Mouse (Mus musculus): ENCODE data around the gene Shc1.

Gene Shc1

GRCm38 (mm10) chr3:89418170-89418860, at the start of gene Shc1, which contains the start of gene Cks1b:
TSS of gene Shc1 (plus strand) at chr3:89418443.
TSS of gene Cks1b (minus strand) at chr3:89418383.
- peak; percentile 95 to 97 for DNase-seq

GRCm38 (mm10) chr3:89373581-89374231, 44.5 kb upstream of the Shc1 start:
- no peak for DNase-seq

GRCm38 (mm10) chr3:89377831-89378230, 40.4 kb upstream of the Shc1 start:
- no peak for DNase-seq

- peak; percentile 87 to 89 for DNase-seq
Observed at GRCm38 (mm10) chr3:89378394-89379067, 39.7 kb upstream of the Shc1 start.

- peak in 1 of 2 experiments; percentile 20 for DNase-seq
Observed at GRCm38 (mm10) chr3:89379388-89380131, 38.7 kb upstream of the Shc1 start.

GRCm38 (mm10) chr3:89380291-89380690, 38.0 kb upstream of the Shc1 start:
- DNase-seq, result no peak

- DNase-seq, result no peak
Observed at GRCm38 (mm10) chr3:89380711-89381110, 37.5 kb upstream of the Shc1 start.

GRCm38 (mm10) chr3:89381233-89381632, 37.0 kb upstream of the Shc1 start:
- peak in 1 of 2 experiments; percentile 27 for DNase-seq

- DNase-seq, result no peak
Observed at GRCm38 (mm10) chr3:89382033-89382882, 36.0 kb upstream of the Shc1 start.

GRCm38 (mm10) chr3:89382950-89383349, 35.3 kb upstream of the Shc1 start:
- DNase-seq, result no peak

- DNase-seq, result peak in 1 of 2 experiments; percentile 23
Observed at GRCm38 (mm10) chr3:89383651-89384255, 34.5 kb upstream of the Shc1 start.

GRCm38 (mm10) chr3:89384331-89385076, 33.7 kb upstream of the Shc1 start:
- DNase-seq, result no peak

- DNase-seq, result no peak
Observed at GRCm38 (mm10) chr3:89385451-89385850, 32.8 kb upstream of the Shc1 start.

- peak in 1 of 2 experiments; percentile 36 for DNase-seq
Observed at GRCm38 (mm10) chr3:89386438-89387420, 31.5 kb upstream of the Shc1 start.

- peak in 1 of 2 experiments; percentile 41 for DNase-seq
Observed at GRCm38 (mm10) chr3:89387632-89388031, 30.6 kb upstream of the Shc1 start.

- peak; percentile 65 to 76 for DNase-seq
Observed at GRCm38 (mm10) chr3:89388134-89388881, 29.9 kb upstream of the Shc1 start.

- DNase-seq, result peak in 1 of 2 experiments; percentile 45
Observed at GRCm38 (mm10) chr3:89388901-89389740, 29.1 kb upstream of the Shc1 start.

GRCm38 (mm10) chr3:89390111-89390515, 28.1 kb upstream of the Shc1 start:
- peak; percentile 56 to 62 for DNase-seq
